Mouse (Mus musculus) kidney, embryonic 16.5 days (tissue): ENCODE data around the gene Itih5. TPM values are rescaled to one million over a fixed set of nuclear protein-coding genes. Genes with fewer than 3 reads are reported as not detected.
A peak's percentile ranks its signal among the peaks of the same experiment; 100 is the strongest.

Experiments used
- ATAC-seq: fragments of 200-750 bp; cut with Nextera tagmentation; 2 replicates; pipeline ENCODE4 v1.8.0; 2017; ENCODE audit warnings: moderate TSS enrichment; ENCODE audit not compliant: low FRiP score, low TSS enrichment
- H3K27ac ChIP-seq: fragments of 300-500 bp; sonication (generic); 2 replicates; pipeline ENCODE4 v1.5.1; 2014; ENCODE audit warnings: low read length
- H3K27me3 ChIP-seq: fragments of 300-500 bp; sonication (generic); 2 replicates; pipeline ENCODE4 v1.6.1; 2014; ENCODE audit warnings: low read length, control low read depth, mixed read lengths; ENCODE audit not compliant: insufficient read depth
- H3K36me3 ChIP-seq: fragments of 300-500 bp; sonication (generic); 2 replicates; pipeline ENCODE4 v1.6.1; 2014; ENCODE audit warnings: low read length, control low read depth, mixed read lengths; ENCODE audit not compliant: insufficient read depth
- H3K4me1 ChIP-seq: fragments of 300-500 bp; sonication (generic); 2 replicates; pipeline ENCODE4 v1.6.1; 2014; ENCODE audit warnings: low read length, control low read depth, mixed read lengths; ENCODE audit not compliant: insufficient read depth
- H3K4me2 ChIP-seq: fragments of 300-500 bp; sonication (generic); replicated peaks from 2 replicates; pipeline ENCODE4 v1.6.1; 2014; ENCODE audit warnings: low read depth, low read length
- H3K4me3 ChIP-seq: fragments of 300-500 bp; sonication (generic); 2 replicates; pipeline ENCODE4 v1.5.1; 2014; ENCODE audit warnings: mild to moderate bottlenecking, low read length
- H3K9ac ChIP-seq: fragments of 300-500 bp; sonication (generic); replicated peaks from 2 replicates; pipeline ENCODE4 v1.6.1; 2014; ENCODE audit warnings: low read length
- H3K9me3 ChIP-seq: fragments of 300-500 bp; sonication (generic); 2 replicates; pipeline ENCODE4 v1.6.1; 2016; ENCODE audit warnings: low read length, control low read depth
- WGBS: fragments of 180-500 bp; shearing (Covaris S2); extraction: QIAGEN DNeasy Blood & Tissue Kit; methylation state at CpG from one replicate; pipeline ENCODE4 v1.1.7; 2014; 5-methylcytosine and 5-hydroxymethylcytosine counted together
- polyA plus RNA-seq: library from polyadenylated mRNA; unstranded; fragments of >200 nt; fragmentation: Nextera tagmentation; extraction: Ambion mirVana; gene quantifications from 2 replicates; pipeline ENCODE4 v1.2.1, GENCODE M21; 2015

The Itih5 gene
- polyA plus RNA-seq, 1 experiment from 2014 or later = 7.0 TPM

DNA sequence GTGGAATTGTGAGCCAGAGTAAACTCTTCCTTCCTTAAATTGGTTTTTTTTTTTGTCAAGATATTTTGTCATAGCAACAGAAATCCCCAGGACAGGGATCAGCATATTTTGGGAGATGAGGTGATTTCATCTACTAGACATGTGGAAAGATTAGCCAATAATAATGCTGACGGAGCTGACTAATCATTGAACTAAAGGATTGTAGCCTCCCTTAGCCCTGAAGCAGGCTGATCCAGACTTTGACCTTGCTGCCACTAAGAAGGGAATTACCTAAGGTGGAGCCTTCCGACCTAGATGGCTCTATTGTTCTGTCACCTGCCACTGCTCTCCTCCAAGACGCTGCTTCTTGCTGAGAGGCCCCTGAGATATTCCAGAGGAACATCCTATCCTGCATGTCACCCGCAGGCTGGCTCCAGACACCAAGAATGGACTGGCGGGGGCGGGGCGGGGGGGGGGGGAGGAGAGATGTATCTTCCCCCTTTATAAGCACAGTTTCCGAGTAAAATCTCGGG lies 119.3 kb downstream of the Itih5 start:
- Histone ChIP-seq H3K4me3 (no peak overlapping the region), H3K27ac (no peak overlapping the region), H3K9ac (no peak overlapping the region), H3K27me3 (no peaks in the 10 kb centered on the region), H3K9me3 (no peaks in the 10 kb centered on the region), H3K4me1 (no peaks in the 10 kb centered on the region), H3K4me2 (no peak overlapping the region), H3K36me3 (no peaks in the 10 kb centered on the region)
- 79% methylated on average over 8 of the region's 9 CpGs for WGBS
- no peak for ATAC-seq

DNA sequence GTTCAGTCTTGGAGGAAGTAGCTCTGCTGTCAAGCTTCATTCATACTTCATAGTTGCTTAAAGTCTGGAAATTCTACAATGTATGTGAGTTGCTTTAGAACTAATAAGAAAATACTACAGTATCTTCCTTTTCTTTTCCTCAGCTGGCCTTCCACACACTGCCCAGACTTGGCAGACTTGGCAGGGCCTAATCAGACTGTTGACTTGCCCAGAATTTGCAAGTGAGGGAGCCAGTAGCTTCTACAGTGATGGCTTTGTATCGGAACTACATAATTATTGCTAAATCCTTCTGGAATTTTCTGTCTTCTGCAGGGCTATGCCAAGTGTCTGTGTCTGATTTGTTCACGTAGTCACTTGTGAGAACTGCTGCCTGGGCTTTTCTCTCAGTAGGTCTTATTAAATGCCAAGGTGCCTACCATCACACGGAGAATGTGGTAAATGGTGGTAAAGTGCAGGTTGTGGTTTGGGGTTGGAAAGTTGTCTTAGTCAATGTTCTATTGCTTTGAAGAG lies 120.2 kb downstream of the Itih5 start:
- no peak overlapping the region for H3K27ac ChIP-seq
- H3K9me3 ChIP-seq = no peaks in the 10 kb centered on the region
- H3K36me3 ChIP-seq = no peaks in the 10 kb centered on the region
- no peak overlapping the region for H3K4me3 ChIP-seq
- no peaks in the 10 kb centered on the region for H3K27me3 ChIP-seq
- no peaks in the 10 kb centered on the region for H3K4me1 ChIP-seq
- H3K9ac ChIP-seq = no peak overlapping the region
- H3K4me2 ChIP-seq = no peak overlapping the region
- WGBS = 87% methylated on average over 3 of the region's 3 CpGs
- ATAC-seq = no peak

DNA sequence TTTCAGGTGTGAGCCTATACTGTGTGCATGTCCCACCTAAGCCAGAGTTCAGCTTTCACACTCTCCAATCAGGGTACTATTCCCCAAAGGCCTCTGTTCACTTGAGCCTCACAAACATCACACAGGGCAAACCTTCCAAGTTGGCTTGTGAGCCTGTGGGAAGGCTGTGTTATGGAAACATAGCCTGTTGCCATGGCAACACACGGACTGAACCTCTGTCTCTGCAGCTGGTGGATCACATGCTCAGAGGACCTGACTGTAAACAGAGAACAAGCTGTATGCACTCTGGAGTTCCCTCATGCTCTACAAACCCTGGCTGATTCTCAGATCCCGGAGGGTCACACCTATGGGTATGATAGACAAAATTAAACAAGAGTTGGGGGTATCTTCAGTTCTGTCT lies 122.8 kb downstream of the Itih5 start:
- Histone ChIP-seq H3K4me3 (no peak overlapping the region), H3K36me3 (no peaks in the 10 kb centered on the region), H3K9ac (no peak overlapping the region), H3K4me2 (no peak overlapping the region), H3K9me3 (no peaks in the 10 kb centered on the region), H3K27ac (no peak overlapping the region), H3K27me3 (no peaks in the 10 kb centered on the region), H3K4me1 (no peaks in the 10 kb centered on the region)
- WGBS = 38% methylated on average over 2 of the region's 2 CpGs
- ATAC-seq = peak; percentile 72; the same call in 1 of the 2 replicates

DNA sequence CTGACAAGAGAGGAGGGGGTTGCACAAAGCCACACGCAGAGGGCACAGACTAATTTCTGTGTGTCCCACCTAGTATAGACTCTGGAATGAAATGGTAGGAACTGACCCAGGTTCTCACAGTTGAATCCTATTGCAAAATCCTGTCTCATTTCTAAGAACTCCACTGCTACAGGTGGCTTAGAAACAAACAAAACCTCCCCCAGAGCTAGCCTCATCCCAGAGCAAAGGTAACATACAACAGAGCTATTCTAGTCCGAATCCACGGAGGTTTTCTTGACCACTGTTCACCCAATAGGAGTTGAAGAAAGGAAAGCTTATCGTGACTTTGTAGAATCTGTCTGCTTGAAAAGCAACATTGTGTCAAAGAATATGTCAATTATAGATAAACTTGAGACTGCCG lies 130.3 kb downstream of the Itih5 start:
- Histone ChIP-seq H3K9ac (no peak overlapping the region), H3K36me3 (no peaks in the 10 kb centered on the region), H3K27ac (no peak overlapping the region), H3K4me1 (no peaks in the 10 kb centered on the region), H3K4me3 (no peak overlapping the region), H3K9me3 (no peaks in the 10 kb centered on the region), H3K27me3 (peaks cover 3% of the 10 kb centered on the region; the same call in 1 of the 2 replicates), H3K4me2 (no peak overlapping the region)
- ATAC-seq = no peak
- WGBS = 53% methylated on average over 5 of the region's 5 CpGs

DNA sequence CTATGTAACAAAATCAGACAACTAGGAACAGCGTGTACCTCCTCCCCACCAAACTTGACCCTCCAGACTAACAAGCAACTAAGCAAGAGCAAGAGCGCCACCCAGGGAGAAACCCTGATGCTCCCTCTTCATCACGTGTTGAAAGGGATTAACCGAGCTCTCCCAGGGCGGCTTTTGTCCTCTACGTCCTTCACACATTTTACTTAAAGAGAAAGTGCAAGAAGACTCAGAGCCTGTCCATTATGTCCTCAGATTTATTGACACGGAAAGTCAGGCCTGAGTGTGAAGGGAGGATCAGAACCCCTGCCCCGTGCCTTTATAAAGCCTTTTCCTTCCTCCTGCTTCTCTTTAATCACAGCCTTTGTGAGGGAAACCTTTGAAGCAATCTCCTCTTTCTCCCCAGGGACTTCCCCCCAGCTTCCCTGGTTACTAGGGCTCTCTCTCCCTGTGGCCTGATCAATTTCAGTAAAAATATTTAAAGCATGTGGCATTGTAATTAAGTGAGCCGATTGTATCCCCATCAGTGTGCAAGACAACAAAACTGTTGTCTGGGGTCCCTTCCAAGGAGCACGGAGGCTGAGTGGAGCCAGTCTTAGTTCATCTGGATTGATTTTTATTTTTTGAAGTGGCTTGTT lies 131.4 kb downstream of the Itih5 start:
- H3K27me3 ChIP-seq = peaks cover 3% of the 10 kb centered on the region; the same call in 1 of the 2 replicates
- H3K4me1 ChIP-seq = no peaks in the 10 kb centered on the region
- 10% methylated on average over 10 of the region's 10 CpGs for WGBS
- no peak overlapping the region for H3K4me3 ChIP-seq
- ATAC-seq = no peak; the same call in 1 of the 2 replicates
- no peak overlapping the region for H3K4me2 ChIP-seq
- no peak overlapping the region for H3K27ac ChIP-seq
- no peak overlapping the region for H3K9ac ChIP-seq
- H3K36me3 ChIP-seq = no peaks in the 10 kb centered on the region
- H3K9me3 ChIP-seq = no peaks in the 10 kb centered on the region

DNA sequence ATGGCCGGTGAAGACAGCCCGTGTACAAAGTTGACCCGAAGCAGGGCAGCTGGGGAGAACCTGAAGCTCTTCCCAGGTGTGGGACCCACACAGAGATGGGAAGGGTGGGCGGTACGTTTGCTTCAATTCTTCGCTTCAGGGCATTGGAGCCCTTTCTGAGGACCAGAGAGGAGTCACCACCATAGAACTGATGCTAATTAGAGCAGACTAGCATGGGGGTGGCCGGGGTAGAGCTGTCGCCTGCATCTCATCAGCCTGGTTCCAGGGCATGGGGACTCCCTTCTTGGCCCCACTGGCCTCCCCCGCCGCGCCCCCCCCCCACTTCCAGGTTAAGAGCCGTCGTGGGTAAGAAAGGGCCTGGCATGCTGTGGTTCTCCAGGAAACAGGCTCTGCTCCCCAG lies 132.6 kb downstream of the Itih5 start:
- ATAC-seq = no peak
- Histone ChIP-seq H3K27ac (no peak overlapping the region), H3K4me1 (peaks cover 4% of the 10 kb centered on the region; the same call in 1 of the 2 replicates), H3K36me3 (no peaks in the 10 kb centered on the region), H3K9me3 (no peaks in the 10 kb centered on the region), H3K9ac (no peak overlapping the region), H3K27me3 (peaks cover 3% of the 10 kb centered on the region; the same call in 1 of the 2 replicates), H3K4me3 (no peak overlapping the region), H3K4me2 (no peak overlapping the region)
- WGBS = 40% methylated on average over 13 of the region's 13 CpGs

DNA sequence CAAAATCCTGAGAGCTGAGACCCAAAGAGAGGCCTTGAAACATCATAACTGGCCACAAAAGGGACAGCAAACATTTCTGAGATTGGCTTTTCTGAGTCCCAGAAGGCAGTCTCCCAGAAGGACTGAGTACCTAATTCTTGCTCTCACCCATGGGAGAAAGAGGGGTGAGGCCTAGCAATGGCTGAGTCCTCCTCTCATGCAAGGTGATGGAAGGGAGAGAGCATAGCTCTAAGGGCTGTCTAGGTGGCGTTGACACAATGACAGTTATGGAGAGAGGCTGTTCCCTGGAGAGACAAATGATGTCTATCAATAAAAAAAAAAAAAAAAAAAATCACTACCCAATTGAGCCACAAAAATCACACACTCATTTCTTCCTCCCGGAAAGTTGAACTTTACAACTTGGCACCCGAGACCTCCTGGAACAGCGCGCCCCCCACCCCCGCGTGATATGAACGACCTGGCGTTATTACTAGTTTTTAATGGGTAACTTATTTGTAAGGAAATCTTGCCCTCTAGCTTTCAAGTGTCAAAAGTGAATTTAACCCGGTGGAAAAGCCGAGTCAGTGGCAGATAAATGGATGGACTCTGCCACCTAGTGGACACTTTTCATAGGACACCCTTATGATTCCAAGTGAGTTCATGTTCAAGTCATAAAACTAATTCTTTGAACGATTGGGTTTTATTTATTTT lies 134.9 kb downstream of the Itih5 start:
- Histone ChIP-seq H3K36me3 (no peaks in the 10 kb centered on the region), H3K9ac (no peak overlapping the region), H3K4me2 (peak overlapping the region; percentile 39), H3K4me1 (peaks cover 9% of the 10 kb centered on the region; the same call in 1 of the 2 replicates), H3K27me3 (peaks cover 10% of the 10 kb centered on the region; the same call in 1 of the 2 replicates), H3K27ac (no peak overlapping the region), H3K9me3 (no peaks in the 10 kb centered on the region), H3K4me3 (no peak overlapping the region)
- WGBS = 4% methylated on average over 12 of the region's 12 CpGs
- ATAC-seq = no peak

DNA sequence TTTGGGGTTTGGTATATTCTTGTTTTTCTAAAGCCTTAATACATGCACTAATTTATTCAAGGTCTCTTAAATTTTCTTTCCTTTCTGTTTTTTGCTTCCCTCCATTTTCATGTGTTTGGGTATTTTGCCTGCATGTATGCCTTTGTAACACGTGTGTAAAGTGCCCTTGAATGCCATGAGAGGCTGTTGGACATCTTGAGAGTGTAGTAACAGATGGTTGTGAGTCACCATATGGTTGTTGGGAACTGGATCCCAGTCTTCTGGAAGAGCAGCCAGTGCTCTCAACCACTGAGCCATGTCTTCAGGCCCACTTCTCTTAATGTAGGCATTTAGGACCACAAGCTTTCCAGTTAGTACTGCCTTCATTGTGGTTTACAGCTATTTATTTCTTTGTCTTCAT lies 135.5 kb downstream of the Itih5 start:
- no peaks in the 10 kb centered on the region for H3K9me3 ChIP-seq

DNA sequence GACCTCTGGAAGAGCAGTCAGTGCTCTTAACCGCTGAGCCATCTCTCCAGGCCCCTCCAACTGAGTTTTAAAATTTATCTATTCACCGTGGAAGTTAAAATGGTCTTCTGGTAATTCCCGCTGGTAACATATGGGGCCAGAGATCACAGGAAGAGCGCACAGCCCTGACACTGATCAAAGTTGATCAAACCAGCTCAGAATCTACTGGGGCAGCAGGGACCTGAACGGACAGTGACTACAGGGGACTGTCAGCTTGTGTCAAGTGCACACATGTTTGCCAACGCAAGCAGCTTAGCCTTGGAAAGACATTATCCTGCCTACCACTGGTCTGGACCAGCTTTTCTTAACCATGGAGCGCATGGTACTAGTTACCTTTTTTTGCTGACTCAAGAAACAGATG lies 136.7 kb downstream of the Itih5 start:
- ATAC-seq = no peak
- no peaks in the 10 kb centered on the region for H3K36me3 ChIP-seq
- no peaks in the 10 kb centered on the region for H3K9me3 ChIP-seq
- no peak overlapping the region for H3K27ac ChIP-seq
- H3K4me2 ChIP-seq = no peak overlapping the region
- H3K9ac ChIP-seq = no peak overlapping the region
- H3K4me3 ChIP-seq = no peak overlapping the region
- H3K4me1 ChIP-seq = peaks cover 10% of the 10 kb centered on the region; the same call in 1 of the 2 replicates
- peaks cover 11% of the 10 kb centered on the region; the same call in 1 of the 2 replicates for H3K27me3 ChIP-seq
- WGBS = 80% methylated on average over 7 of the region's 7 CpGs

More for the DNA sequence above, 135.5 kb downstream of the Itih5 start:
- WGBS = 3% methylated on average over 1 of the region's 1 CpGs
- Histone ChIP-seq H3K4me1 (peaks cover 10% of the 10 kb centered on the region; the same call in 1 of the 2 replicates), H3K9ac (no peak overlapping the region), H3K4me2 (no peak overlapping the region), H3K36me3 (no peaks in the 10 kb centered on the region), H3K4me3 (no peak overlapping the region), H3K27ac (no peak overlapping the region), H3K27me3 (peaks cover 10% of the 10 kb centered on the region; the same call in 1 of the 2 replicates)
- no peak for ATAC-seq
